Mouse (Mus musculus): ENCODE results near the gene Flywch2. TPM values are rescaled to one million over a fixed set of nuclear protein-coding genes. Genes with fewer than 3 reads are reported as not detected.

Flywch2 gene
- polyA plus RNA-seq, 1 experiment from 2014 or later, result 54.1 TPM

GRCm38 (mm10) chr17:23744076-23744475 lies 41.8 kb downstream of the Flywch2 start:
- Histone ChIP-seq H3K27me3 (ENCODE audit: low read depth, poor library complexity, severe bottlenecking) (peaks cover 93% of the 10 kb centered on the region), H3K4me1 (peaks cover 65% of the 10 kb centered on the region), H3K9me3 (replicated peaks) (no peaks in the 10 kb centered on the region), H3K36me3 (no peaks in the 10 kb centered on the region; the same call in 1 of the 2 replicates), H3K27ac (no peak overlapping the region), H3K4me3 (peak overlapping the region; percentile 43; the same call in 1 of the 2 replicates)
- 21% methylated on average over 8 of the region's 8 CpGs for WGBS
- DNase-seq (ENCODE audit: low spot score), result no peak

- Histone ChIP-seq H3K4me1 (peaks cover 64% of the 10 kb centered on the region), H3K27ac (no peak overlapping the region), H3K27me3 (ENCODE audit: low read depth, poor library complexity, severe bottlenecking) (peaks cover 100% of the 10 kb centered on the region), H3K9me3 (replicated peaks) (no peaks in the 10 kb centered on the region), H3K36me3 (no peaks in the 10 kb centered on the region; the same call in none of the 2 replicates), H3K4me3 (no peak overlapping the region)
- no peak for DNase-seq (ENCODE audit: low spot score)
- WGBS, result 60% methylated on average over 12 of the region's 12 CpGs
These were observed 42.9 kb downstream of the Flywch2 start for GRCm38 (mm10) chr17:23742941-23743340.

GRCm38 (mm10) chr17:23742210-23742793 lies 43.6 kb downstream of the Flywch2 start:
- Histone ChIP-seq H3K9me3 (replicated peaks) (0 out of 2 replicates have a peak, but pooled peaks cover 3% of the 10 kb centered on the region), H3K27me3 (ENCODE audit: low read depth, poor library complexity, severe bottlenecking) (peaks cover 100% of the 10 kb centered on the region), H3K4me1 (peaks cover 64% of the 10 kb centered on the region), H3K4me3 (peak overlapping the region; percentile 35), H3K27ac (no peak overlapping the region), H3K36me3 (peaks cover 5% of the 10 kb centered on the region)
- peak; percentile 58 for DNase-seq (ENCODE audit: low spot score)
- WGBS, result 8% methylated on average over 44 of the region's 44 CpGs

- H3K4me1 ChIP-seq, result peaks cover 64% of the 10 kb centered on the region
These were observed 44.3 kb downstream of the Flywch2 start for GRCm38 (mm10) chr17:23741359-23742209.

GRCm38 (mm10) chr17:23740598-23741021 lies 45.3 kb downstream of the Flywch2 start, which contains the start of gene Paqr4:
Gene Paqr4, minus strand, starts transcription at chr17:23740867.
- no peak for DNase-seq (ENCODE audit: low spot score)
- Histone ChIP-seq H3K4me3 (peak within 1 kb of the TSS; percentile 71), H3K4me1 (peaks cover 56% of the 10 kb centered on the region), H3K27me3 (ENCODE audit: low read depth, poor library complexity, severe bottlenecking) (peaks cover 100% of the 10 kb centered on the region), H3K9me3 (replicated peaks) (0 out of 2 replicates have a peak, but pooled peaks cover 3% of the 10 kb centered on the region), H3K36me3 (peaks cover 20% of the 10 kb centered on the region), H3K27ac (peak within 1 kb of the TSS; percentile 78)
- WGBS, result 9% methylated on average over 13 of the region's 13 CpGs

More at GRCm38 (mm10) chr17:23741359-23742209, 44.3 kb downstream of the Flywch2 start:
- WGBS, result 49% methylated on average over 38 of the region's 38 CpGs
- DNase-seq (ENCODE audit: low spot score), result no peak
- H3K4me3 ChIP-seq, result peak overlapping the region; percentile 35
- 0 out of 2 replicates have a peak, but pooled peaks cover 3% of the 10 kb centered on the region for H3K9me3 ChIP-seq (replicated peaks)
- no peak overlapping the region for H3K27ac ChIP-seq
- peaks cover 100% of the 10 kb centered on the region for H3K27me3 ChIP-seq (ENCODE audit: low read depth, poor library complexity, severe bottlenecking)
- H3K36me3 ChIP-seq, result peaks cover 10% of the 10 kb centered on the region

GRCm38 (mm10) chr17:23740136-23740584 lies 45.7 kb downstream of the Flywch2 start:
- 0 out of 2 replicates have a peak, but pooled peaks cover 3% of the 10 kb centered on the region for H3K9me3 ChIP-seq (replicated peaks)
- under 1% methylated on average over 37 of the region's 46 CpGs for WGBS
- H3K27ac ChIP-seq, result peak overlapping the region; percentile 78
- H3K36me3 ChIP-seq, result peaks cover 25% of the 10 kb centered on the region
- H3K27me3 ChIP-seq (ENCODE audit: low read depth, poor library complexity, severe bottlenecking), result peaks cover 98% of the 10 kb centered on the region
- H3K4me3 ChIP-seq, result peak overlapping the region; percentile 71
- DNase-seq (ENCODE audit: low spot score), result peak; percentile 87
- peaks cover 51% of the 10 kb centered on the region for H3K4me1 ChIP-seq

- WGBS, result 1% methylated on average over 48 of the region's 48 CpGs
- Histone ChIP-seq H3K4me1 (peaks cover 44% of the 10 kb centered on the region), H3K27ac (peak overlapping the region; percentile 78), H3K4me3 (peak overlapping the region; percentile 71), H3K36me3 (peaks cover 32% of the 10 kb centered on the region), H3K9me3 (replicated peaks) (0 out of 2 replicates have a peak, but pooled peaks cover 3% of the 10 kb centered on the region), H3K27me3 (ENCODE audit: low read depth, poor library complexity, severe bottlenecking) (peaks cover 92% of the 10 kb centered on the region)
- no peak for DNase-seq (ENCODE audit: low spot score)
These were observed 46.4 kb downstream of the Flywch2 start for GRCm38 (mm10) chr17:23739202-23740135.

GRCm38 (mm10) chr17:23738836-23739201 lies 47.1 kb downstream of the Flywch2 start:
- Histone ChIP-seq H3K27me3 (ENCODE audit: low read depth, poor library complexity, severe bottlenecking) (peaks cover 85% of the 10 kb centered on the region), H3K4me3 (peak overlapping the region; percentile 71), H3K36me3 (peaks cover 38% of the 10 kb centered on the region), H3K9me3 (replicated peaks) (0 out of 2 replicates have a peak, but pooled peaks cover 3% of the 10 kb centered on the region), H3K27ac (no peak overlapping the region), H3K4me1 (peaks cover 42% of the 10 kb centered on the region)
- 45% methylated on average over 2 of the region's 2 CpGs for WGBS
- DNase-seq (ENCODE audit: low spot score), result no peak

- Histone ChIP-seq H3K4me1 (peaks cover 43% of the 10 kb centered on the region), H3K36me3 (peaks cover 49% of the 10 kb centered on the region), H3K27me3 (ENCODE audit: low read depth, poor library complexity, severe bottlenecking) (peaks cover 75% of the 10 kb centered on the region), H3K4me3 (no peak overlapping the region), H3K27ac (no peak overlapping the region), H3K9me3 (replicated peaks) (0 out of 2 replicates have a peak, but pooled peaks cover 3% of the 10 kb centered on the region)
- DNase-seq (ENCODE audit: low spot score), result peak; percentile 36
- WGBS, result 60% methylated on average over 15 of the region's 15 CpGs
These were observed 48.1 kb downstream of the Flywch2 start for GRCm38 (mm10) chr17:23737493-23738445.

GRCm38 (mm10) chr17:23734341-23734740 lies 51.5 kb downstream of the Flywch2 start:
- Histone ChIP-seq H3K27ac (no peak overlapping the region), H3K27me3 (ENCODE audit: low read depth, poor library complexity, severe bottlenecking) (peaks cover 40% of the 10 kb centered on the region), H3K9me3 (replicated peaks) (0 out of 2 replicates have a peak, but pooled peaks cover 3% of the 10 kb centered on the region), H3K4me1 (peaks cover 17% of the 10 kb centered on the region), H3K4me3 (no peak overlapping the region), H3K36me3 (peaks cover 53% of the 10 kb centered on the region)
- 89% methylated on average over 1 of the region's 1 CpGs for WGBS
- DNase-seq (ENCODE audit: low spot score), result no peak

- no peak for DNase-seq (ENCODE audit: low spot score)
- Histone ChIP-seq H3K4me3 (no peak overlapping the region), H3K36me3 (peaks cover 31% of the 10 kb centered on the region), H3K27ac (no peak overlapping the region), H3K9me3 (replicated peaks) (no peaks in the 10 kb centered on the region), H3K27me3 (ENCODE audit: low read depth, poor library complexity, severe bottlenecking) (0 out of 2 replicates have a peak, but pooled peaks cover 1% of the 10 kb centered on the region), H3K4me1 (peaks cover 17% of the 10 kb centered on the region)
- WGBS, result 70% methylated on average over 1 of the region's 1 CpGs
These were observed 55.4 kb downstream of the Flywch2 start for GRCm38 (mm10) chr17:23730441-23730840.
